14 mouse cellular contexts compared by ENCODE assay signal in genomic region chr3:79182290-79182689, GRCm38 (mm10).
DNase-seq lines count a peak whose midpoint lies in the region; ATAC-seq lines count a peak whose summit lies in the region.
"Had no signal": no experiment of that assay in that cellular context is flagged by ENCODE, and none has a peak within 500 bp of the region (broad histone marks: within the 10 kb centered on the region; RNA-seq: fewer than 3 reads in every experiment).

No protein-coding gene starts in this region.

- ATAC-seq in heart, embryonic 15.5 days (replicated peaks; ENCODE audit: insufficient number of reproducible peaks, insufficient read depth, low FRiP score, low read depth), result no peak
- ATAC-seq in lung, embryonic 15.5 days (ENCODE audit: borderline replicate concordance, extremely low read depth, low FRiP score, low TSS enrichment), result no peak
- ATAC-seq in embryonic facial prominence, embryonic 15.5 days (ENCODE audit: insufficient number of reproducible peaks, low FRiP score, low TSS enrichment, low read depth), result no peak
- ATAC-seq in stomach, embryonic 16.5 days (ENCODE audit: insufficient read depth, low FRiP score), result 0 out of 2 replicates have a peak, but pooled peaks have one; percentile 17

- peaks cover 45% of the 10 kb centered on the region for H3K4me1 ChIP-seq in heart, embryonic 15.5 days (replicated peaks)
- H3K4me1 ChIP-seq in lung, embryonic 15.5 days, result peaks cover 51% of the 10 kb centered on the region
- H3K4me1 ChIP-seq in embryonic facial prominence, embryonic 15.5 days, result peaks cover 37% of the 10 kb centered on the region
- H3K4me1 ChIP-seq in stomach, embryonic 16.5 days (ENCODE audit: control insufficient read depth, insufficient read depth, low read length), result peaks cover 44% of the 10 kb centered on the region

- peak overlapping the region; percentile 87 for H3K27ac ChIP-seq in heart, embryonic 15.5 days
- peak overlapping the region; percentile 76 for H3K27ac ChIP-seq in lung, embryonic 15.5 days
- peak overlapping the region; percentile 76 for H3K27ac ChIP-seq in embryonic facial prominence, embryonic 15.5 days (replicated peaks)
- H3K27ac ChIP-seq in stomach, embryonic 16.5 days (ENCODE audit: low read length), result peak overlapping the region; percentile 97

- H3K36me3 ChIP-seq in heart, embryonic 15.5 days, result no peaks in the 10 kb centered on the region
- H3K36me3 ChIP-seq in lung, embryonic 15.5 days, result no peaks in the 10 kb centered on the region
- no peaks in the 10 kb centered on the region for H3K36me3 ChIP-seq in embryonic facial prominence, embryonic 15.5 days
- H3K36me3 ChIP-seq in stomach, embryonic 16.5 days (ENCODE audit: control insufficient read depth, insufficient read depth, low read length), result no peaks in the 10 kb centered on the region
- H3K36me3 ChIP-seq: forebrain, embryonic 12.5 days; hindbrain, embryonic 15.5 days; midbrain, embryonic 12.5 days had no signal

- DNase-seq in heart, postnatal 36 days, result no peak
- DNase-seq in lung, postnatal 25 days (ENCODE audit: low spot score), result no peak
- DNase-seq in right cerebral cortex, adult 2 months (ENCODE audit: low spot score in 2 of 2), result no peak
- DNase-seq: adrenal gland, postnatal 25 days; cerebellum, adult 11 months; gastrocnemius, postnatal 14 days; thymus, postnatal 4 days had no signal

- H3K9me3 ChIP-seq in heart, embryonic 15.5 days (replicated peaks), result no peaks in the 10 kb centered on the region
- H3K9me3 ChIP-seq in lung, embryonic 15.5 days, result no peaks in the 10 kb centered on the region
- H3K9me3 ChIP-seq in embryonic facial prominence, embryonic 15.5 days (replicated peaks), result no peaks in the 10 kb centered on the region
- no peaks in the 10 kb centered on the region for H3K9me3 ChIP-seq in stomach, embryonic 16.5 days (replicated peaks; ENCODE audit: control insufficient read depth, low read length)
- H3K9me3 ChIP-seq: forebrain, embryonic 12.5 days; hindbrain, embryonic 15.5 days; midbrain, embryonic 12.5 days had no signal

- intact Hi-C loops in heart, postnatal 36 days (cut with DNase I), result no loop called here

- H3K4me3 ChIP-seq in heart, embryonic 15.5 days, result no peak overlapping the region
- no peak overlapping the region for H3K4me3 ChIP-seq in lung, embryonic 15.5 days
- H3K4me3 ChIP-seq in embryonic facial prominence, embryonic 15.5 days (replicated peaks), result no peak overlapping the region
- H3K4me3 ChIP-seq in stomach, embryonic 16.5 days (replicated peaks; ENCODE audit: low read length), result no peak overlapping the region
- H3K4me3 ChIP-seq: forebrain, embryonic 12.5 days; hindbrain, embryonic 15.5 days; midbrain, embryonic 12.5 days had no signal

- 64% methylated on average over 3 of the region's 3 CpGs for WGBS in heart, embryonic 15.5 days
- 40% methylated on average over 3 of the region's 3 CpGs for WGBS in lung, embryonic 15.5 days
- WGBS in embryonic facial prominence, embryonic 15.5 days, result 62% methylated on average over 3 of the region's 3 CpGs
- WGBS in stomach, embryonic 16.5 days, result 37% methylated on average over 3 of the region's 3 CpGs

- H3K9ac ChIP-seq in heart, embryonic 15.5 days, result no peak overlapping the region
- H3K9ac ChIP-seq in lung, embryonic 15.5 days, result no peak overlapping the region
- H3K9ac ChIP-seq in embryonic facial prominence, embryonic 15.5 days, result no peak overlapping the region
- H3K9ac ChIP-seq in stomach, embryonic 16.5 days (ENCODE audit: low read length), result no peak overlapping the region; the same call in 1 of the 2 replicates
- H3K9ac ChIP-seq: forebrain, embryonic 12.5 days; hindbrain, embryonic 15.5 days; midbrain, embryonic 12.5 days had no signal

- H3K4me2 ChIP-seq in heart, embryonic 15.5 days, result no peak overlapping the region
- no peak overlapping the region for H3K4me2 ChIP-seq in lung, embryonic 15.5 days
- H3K4me2 ChIP-seq in embryonic facial prominence, embryonic 15.5 days (replicated peaks), result no peak overlapping the region
- H3K4me2 ChIP-seq in stomach, embryonic 16.5 days (ENCODE audit: low read depth, low read length), result peak overlapping the region; percentile 57
- H3K4me2 ChIP-seq: forebrain, embryonic 12.5 days had no signal

- no peaks in the 10 kb centered on the region for H3K27me3 ChIP-seq in heart, embryonic 15.5 days
- no peaks in the 10 kb centered on the region for H3K27me3 ChIP-seq in lung, embryonic 15.5 days
- H3K27me3 ChIP-seq in embryonic facial prominence, embryonic 15.5 days, result no peaks in the 10 kb centered on the region
- H3K27me3 ChIP-seq in stomach, embryonic 16.5 days (ENCODE audit: control insufficient read depth, insufficient read depth, low read length), result no peaks in the 10 kb centered on the region
- H3K27me3 ChIP-seq: forebrain, embryonic 12.5 days; hindbrain, embryonic 15.5 days; midbrain, embryonic 12.5 days had no signal
